Mouse (Mus musculus): ENCODE measurements around the gene Psg29. TPM values are rescaled to one million over a fixed set of nuclear protein-coding genes. Genes with fewer than 3 reads are reported as not detected.

Psg29 gene
- 0.24 and 0.25 TPM in 2 replicates for polyA plus RNA-seq (2012; rRNA removed)

- TF ChIP-seq CTCF (IDR thresholded peaks at IDR 0.05; ENCODE audit: borderline replicate concordance, insufficient read depth, low read depth, low read length) (no peak), POLR2A (IDR thresholded peaks at IDR 0.05; ENCODE audit: borderline replicate concordance, insufficient read depth, low read length) (no peak)
- no peaks in the 10 kb centered on the region for H3K4me1 ChIP-seq (ENCODE audit: control insufficient read depth, insufficient read depth, low read length)
- no peak for DNase-seq
- H3K27ac ChIP-seq (ENCODE audit: insufficient read depth, low read length) = no peak within 1 kb of the TSS
- H3K27me3 ChIP-seq (ENCODE audit: control insufficient read depth, insufficient read depth, low read length) = no peaks in the 10 kb centered on the region; the same call in 1 of the 2 replicates
- no peak within 1 kb of the TSS for H3K4me3 ChIP-seq (replicated peaks; ENCODE audit: insufficient read depth, low read depth, low read length)
Measured at GRCm38 (mm10) chr7:17203177-17203576, at the start of gene Psg29. Gene Psg29, plus strand, starts transcription at chr7:17203477.

DNA sequence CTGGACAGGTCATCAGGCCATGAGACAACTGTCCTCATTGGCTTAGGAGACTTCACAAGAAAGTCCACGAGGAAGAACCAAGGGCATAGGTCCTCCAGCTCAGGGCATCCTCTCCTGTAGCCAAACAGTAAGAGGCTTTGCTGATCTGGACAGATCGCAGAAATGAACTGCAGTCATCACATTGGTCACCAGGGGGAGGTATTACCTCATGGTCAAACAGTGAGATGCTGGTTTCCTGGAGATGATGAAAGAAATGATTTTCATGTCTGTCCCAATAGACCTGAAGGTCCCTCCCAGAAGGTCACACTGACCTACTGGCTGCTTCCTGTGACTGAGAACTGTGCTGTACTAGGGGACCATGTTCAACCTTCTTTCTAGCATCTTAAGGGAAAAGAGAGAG lies 47.6 kb upstream of the Psg29 start:
- peak; percentile 77 to 82 for DNase-seq
- Histone ChIP-seq H3K4me1 (ENCODE audit: control insufficient read depth, insufficient read depth, low read length) (no peaks in the 10 kb centered on the region), H3K27ac (ENCODE audit: insufficient read depth, low read length) (no peak overlapping the region), H3K27me3 (ENCODE audit: control insufficient read depth, insufficient read depth, low read length) (no peaks in the 10 kb centered on the region), H3K4me3 (replicated peaks; ENCODE audit: insufficient read depth, low read depth, low read length) (no peak overlapping the region)
- 29% methylated on average over 2 of the region's 2 CpGs for WGBS
- peak; percentile 36; the same call in 1 of the 2 replicates for TF ChIP-seq CTCF (IDR thresholded peaks at IDR 0.05; ENCODE audit: borderline replicate concordance, insufficient read depth, low read depth, low read length)
- TF ChIP-seq POLR2A (IDR thresholded peaks at IDR 0.05; ENCODE audit: borderline replicate concordance, insufficient read depth, low read length) = no peak

- 64% methylated on average over 3 of the region's 3 CpGs for WGBS
- Histone ChIP-seq H3K27ac (ENCODE audit: insufficient read depth, low read length) (no peak overlapping the region), H3K27me3 (ENCODE audit: control insufficient read depth, insufficient read depth, low read length) (no peaks in the 10 kb centered on the region), H3K4me3 (replicated peaks; ENCODE audit: insufficient read depth, low read depth, low read length) (no peak overlapping the region), H3K4me1 (ENCODE audit: control insufficient read depth, insufficient read depth, low read length) (no peaks in the 10 kb centered on the region)
- DNase-seq = no peak
- TF ChIP-seq POLR2A (IDR thresholded peaks at IDR 0.05; ENCODE audit: borderline replicate concordance, insufficient read depth, low read length) (no peak), CTCF (IDR thresholded peaks at IDR 0.05; ENCODE audit: borderline replicate concordance, insufficient read depth, low read depth, low read length) (no peak)
Measured at GRCm38 (mm10) chr7:17156885-17157677, 46.2 kb upstream of the Psg29 start.

DNA sequence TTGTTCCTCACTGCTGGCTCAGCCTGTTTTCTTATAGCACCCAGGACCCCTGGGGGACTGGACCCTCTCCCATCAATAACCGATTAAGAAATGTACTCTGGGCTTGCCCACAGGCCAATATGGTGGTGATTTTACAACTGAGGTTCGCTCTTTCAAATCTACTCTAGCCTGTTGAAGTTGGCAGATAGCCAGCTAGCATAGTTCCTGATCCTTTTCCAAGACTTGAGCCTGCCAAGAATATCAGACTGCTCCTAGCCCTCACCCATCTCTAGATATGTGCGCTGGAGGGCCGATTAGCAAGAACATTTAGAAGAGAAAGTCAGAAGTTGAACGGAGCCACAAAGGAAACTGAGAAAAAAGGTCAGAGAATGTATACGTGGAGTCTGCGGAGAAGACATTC lies 44.3 kb upstream of the Psg29 start:
- H3K4me1 ChIP-seq (ENCODE audit: control insufficient read depth, insufficient read depth, low read length) = no peaks in the 10 kb centered on the region
- no peaks in the 10 kb centered on the region for H3K27me3 ChIP-seq (ENCODE audit: control insufficient read depth, insufficient read depth, low read length)
- WGBS = 57% methylated on average over 7 of the region's 7 CpGs
- no peak for TF ChIP-seq CTCF (IDR thresholded peaks at IDR 0.05; ENCODE audit: borderline replicate concordance, insufficient read depth, low read depth, low read length)
- no peak for TF ChIP-seq POLR2A (IDR thresholded peaks at IDR 0.05; ENCODE audit: borderline replicate concordance, insufficient read depth, low read length)
- H3K27ac ChIP-seq (ENCODE audit: insufficient read depth, low read length) = no peak overlapping the region
- peak in 1 of 2 experiments; percentile 33 for DNase-seq
- no peak overlapping the region for H3K4me3 ChIP-seq (replicated peaks; ENCODE audit: insufficient read depth, low read depth, low read length)

GRCm38 (mm10) chr7:17171827-17172226 lies 31.4 kb upstream of the Psg29 start:
- DNase-seq = no peak
- Histone ChIP-seq H3K4me3 (replicated peaks; ENCODE audit: insufficient read depth, low read depth, low read length) (no peak overlapping the region), H3K4me1 (ENCODE audit: control insufficient read depth, insufficient read depth, low read length) (no peaks in the 10 kb centered on the region), H3K27ac (ENCODE audit: insufficient read depth, low read length) (no peak overlapping the region), H3K27me3 (ENCODE audit: control insufficient read depth, insufficient read depth, low read length) (no peaks in the 10 kb centered on the region)
- no peak for TF ChIP-seq CTCF (IDR thresholded peaks at IDR 0.05; ENCODE audit: borderline replicate concordance, insufficient read depth, low read depth, low read length)
- TF ChIP-seq POLR2A (IDR thresholded peaks at IDR 0.05; ENCODE audit: borderline replicate concordance, insufficient read depth, low read length) = no peak
- WGBS = 86% methylated on average over 4 of the region's 4 CpGs

GRCm38 (mm10) chr7:17205530-17206184 lies 2.4 kb downstream of the Psg29 start:
- TF ChIP-seq POLR2A (IDR thresholded peaks at IDR 0.05; ENCODE audit: borderline replicate concordance, insufficient read depth, low read length) (no peak), CTCF (IDR thresholded peaks at IDR 0.05; ENCODE audit: borderline replicate concordance, insufficient read depth, low read depth, low read length) (no peak)

More at GRCm38 (mm10) chr7:17205530-17206184, 2.4 kb downstream of the Psg29 start:
- 57% methylated on average over 3 of the region's 3 CpGs for WGBS
- DNase-seq = no peak
- no peaks in the 10 kb centered on the region for H3K4me1 ChIP-seq (ENCODE audit: control insufficient read depth, insufficient read depth, low read length)
- H3K27me3 ChIP-seq (ENCODE audit: control insufficient read depth, insufficient read depth, low read length) = no peaks in the 10 kb centered on the region; the same call in 1 of the 2 replicates
- H3K27ac ChIP-seq (ENCODE audit: insufficient read depth, low read length) = no peak overlapping the region
- H3K4me3 ChIP-seq (replicated peaks; ENCODE audit: insufficient read depth, low read depth, low read length) = no peak overlapping the region

Other genes starting within 250 kb of the Psg29 start
- gene Pnmal1, start 243.8 kb upstream of the Psg29 start, polyA plus RNA-seq (2012; rRNA removed) = 27.4 and 29.9 TPM in 2 replicates
- 33.2 and 34.4 TPM in 2 replicates for gene Gm42372, start 220.4 kb upstream of the Psg29 start, polyA plus RNA-seq (2012; rRNA removed)
- 0.87 and 1.2 TPM in 2 replicates for gene Ccdc8, start 210.8 kb upstream of the Psg29 start, polyA plus RNA-seq (2012; rRNA removed)
- gene Ppp5c, start 175.6 kb upstream of the Psg29 start, polyA plus RNA-seq (2012; rRNA removed) = 306 and 336 TPM in 2 replicates
- 2.1 and 4.2 TPM in 2 replicates for gene Hif3a, start 141.1 kb upstream of the Psg29 start, polyA plus RNA-seq (2012; rRNA removed)
- gene Psg16, start 129.4 kb upstream of the Psg29 start, polyA plus RNA-seq (2012; rRNA removed) = 20.8 and 22.0 TPM in 2 replicates
- gene Ceacam3, start 53.2 kb upstream of the Psg29 start, polyA plus RNA-seq (2012; rRNA removed) = 0.41 and 0.62 TPM in 2 replicates